Mouse (Mus musculus): ENCODE results near the gene Diexf. TPM values are rescaled to one million over a fixed set of nuclear protein-coding genes. Genes with fewer than 3 reads are reported as not detected.

Diexf gene
- polyA plus RNA-seq, 1 experiment from 2014 or later, result 12.6 TPM

DNA sequence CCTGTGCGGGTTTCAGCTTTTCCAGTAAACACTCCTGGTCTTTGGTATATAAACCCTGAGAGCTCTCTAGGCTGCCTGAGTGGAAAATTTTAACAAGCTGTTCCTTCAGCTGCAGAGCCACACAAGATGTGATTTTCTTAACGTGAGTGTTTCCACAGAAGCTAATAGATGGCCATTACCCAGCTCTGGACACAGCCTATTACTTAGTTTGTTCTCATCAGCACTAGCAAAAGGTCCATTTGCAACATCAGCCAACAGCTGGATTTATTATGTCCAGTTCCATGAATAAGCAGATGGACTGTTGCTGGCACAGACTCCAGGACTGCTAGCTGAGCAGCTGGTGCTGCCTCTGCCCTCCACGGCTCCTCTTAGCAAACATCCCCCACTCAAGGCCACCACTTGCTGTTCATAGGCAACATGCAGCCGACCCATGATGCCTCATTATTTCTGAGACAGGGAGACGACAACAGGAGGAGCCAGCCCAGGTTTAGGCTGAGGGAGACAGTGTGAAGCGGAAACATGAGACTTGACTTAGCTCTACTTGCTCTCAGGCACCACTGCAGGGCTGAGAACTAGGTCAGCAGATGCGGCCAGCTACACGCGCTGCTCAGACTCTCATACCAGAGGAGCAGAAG, 43.1 kb downstream of the Diexf start:
- no peaks in the 10 kb centered on the region for H3K27me3 ChIP-seq (ENCODE audit: control insufficient read depth, insufficient read depth, low read length)
- H3K9ac ChIP-seq (replicated peaks; ENCODE audit: low read depth, low read length), result no peak overlapping the region
- no peak overlapping the region for H3K4me2 ChIP-seq (ENCODE audit: low read depth, low read length)
- no peak overlapping the region for H3K4me3 ChIP-seq (ENCODE audit: low read depth, low read length)
- no peak for ATAC-seq (ENCODE audit: low read depth)
- no peaks in the 10 kb centered on the region for H3K36me3 ChIP-seq (ENCODE audit: control insufficient read depth, insufficient read depth, low read length)
- no peaks in the 10 kb centered on the region for H3K9me3 ChIP-seq (ENCODE audit: control insufficient read depth, low read length)
- 64% methylated on average over 9 of the region's 9 CpGs for WGBS
- H3K27ac ChIP-seq (ENCODE audit: low read depth, low read length), result no peak overlapping the region
- H3K4me1 ChIP-seq (ENCODE audit: control insufficient read depth, insufficient read depth, low read length), result peaks cover 12% of the 10 kb centered on the region

DNA sequence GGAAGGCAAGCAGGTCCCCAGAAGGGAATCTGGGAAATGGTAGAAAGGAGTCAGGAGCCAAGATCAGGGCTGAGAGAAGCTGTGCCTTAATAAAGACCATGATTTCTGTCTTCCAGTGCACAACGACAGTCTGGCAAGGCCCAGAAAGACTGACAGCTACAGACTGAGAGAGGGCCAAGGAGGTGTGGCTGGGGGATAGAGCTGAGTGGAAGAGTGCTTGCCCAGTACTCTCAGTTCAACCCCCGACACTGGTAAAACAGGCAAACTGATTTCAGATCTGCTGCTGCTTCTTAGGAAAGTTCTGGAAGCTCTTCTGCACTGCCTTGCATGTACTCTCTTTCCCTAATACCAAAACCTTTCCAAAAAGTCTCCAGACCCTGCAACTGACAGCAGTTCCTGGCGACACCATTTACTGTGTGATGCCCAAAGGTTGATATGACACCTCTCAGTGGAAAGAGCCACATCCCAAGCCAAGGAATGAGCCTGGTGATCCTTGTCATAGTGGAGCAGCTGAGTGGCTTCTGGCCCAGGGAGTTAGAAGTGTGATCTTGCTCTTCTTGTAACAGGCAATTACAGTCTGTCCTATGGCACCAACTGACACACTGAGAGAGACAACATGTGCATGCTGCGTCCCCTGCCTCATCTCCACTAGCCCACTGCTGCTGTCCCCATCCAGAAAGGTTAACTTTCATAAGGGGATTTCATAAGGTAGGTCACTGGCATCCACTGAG, 43.8 kb downstream of the Diexf start:
- Histone ChIP-seq H3K27me3 (ENCODE audit: control insufficient read depth, insufficient read depth, low read length) (no peaks in the 10 kb centered on the region), H3K9ac (replicated peaks; ENCODE audit: low read depth, low read length) (no peak overlapping the region), H3K27ac (ENCODE audit: low read depth, low read length) (no peak overlapping the region), H3K4me3 (ENCODE audit: low read depth, low read length) (no peak overlapping the region), H3K36me3 (ENCODE audit: control insufficient read depth, insufficient read depth, low read length) (no peaks in the 10 kb centered on the region), H3K4me2 (ENCODE audit: low read depth, low read length) (no peak overlapping the region), H3K9me3 (ENCODE audit: control insufficient read depth, low read length) (no peaks in the 10 kb centered on the region), H3K4me1 (ENCODE audit: control insufficient read depth, insufficient read depth, low read length) (peaks cover 12% of the 10 kb centered on the region)
- no peak for ATAC-seq (ENCODE audit: low read depth)
- 81% methylated on average over 4 of the region's 4 CpGs for WGBS

DNA sequence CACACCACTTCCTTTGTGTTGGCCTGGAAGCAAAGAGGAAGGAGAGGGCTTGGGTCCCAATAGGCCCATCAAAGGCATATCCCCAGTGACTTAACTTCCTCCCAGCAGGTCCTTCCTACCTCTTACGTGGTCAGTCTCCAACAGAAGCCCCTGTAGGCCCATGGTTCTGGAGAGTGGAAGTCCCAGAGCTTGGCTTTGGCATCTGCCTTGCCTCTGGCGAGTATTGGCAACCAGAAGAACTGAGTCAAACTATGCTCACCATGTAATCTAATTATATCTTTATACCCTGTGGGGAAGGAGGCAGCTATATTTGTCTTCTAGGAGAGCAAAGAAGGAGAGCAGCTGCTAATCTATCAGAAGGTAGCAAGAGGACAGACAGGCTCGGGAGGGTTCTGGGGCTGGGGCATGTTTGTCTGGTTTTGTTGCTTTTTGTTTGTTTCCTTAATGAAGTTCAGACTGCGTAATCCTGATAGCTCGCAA, 44.5 kb downstream of the Diexf start:
- no peak for ATAC-seq (ENCODE audit: low read depth)
- Histone ChIP-seq H3K9ac (replicated peaks; ENCODE audit: low read depth, low read length) (no peak overlapping the region), H3K4me1 (ENCODE audit: control insufficient read depth, insufficient read depth, low read length) (peaks cover 12% of the 10 kb centered on the region), H3K36me3 (ENCODE audit: control insufficient read depth, insufficient read depth, low read length) (no peaks in the 10 kb centered on the region), H3K4me3 (ENCODE audit: low read depth, low read length) (no peak overlapping the region), H3K4me2 (ENCODE audit: low read depth, low read length) (no peak overlapping the region), H3K9me3 (ENCODE audit: control insufficient read depth, low read length) (no peaks in the 10 kb centered on the region), H3K27me3 (ENCODE audit: control insufficient read depth, insufficient read depth, low read length) (no peaks in the 10 kb centered on the region), H3K27ac (ENCODE audit: low read depth, low read length) (no peak overlapping the region)
- WGBS, result 76% methylated on average over 5 of the region's 5 CpGs

DNA sequence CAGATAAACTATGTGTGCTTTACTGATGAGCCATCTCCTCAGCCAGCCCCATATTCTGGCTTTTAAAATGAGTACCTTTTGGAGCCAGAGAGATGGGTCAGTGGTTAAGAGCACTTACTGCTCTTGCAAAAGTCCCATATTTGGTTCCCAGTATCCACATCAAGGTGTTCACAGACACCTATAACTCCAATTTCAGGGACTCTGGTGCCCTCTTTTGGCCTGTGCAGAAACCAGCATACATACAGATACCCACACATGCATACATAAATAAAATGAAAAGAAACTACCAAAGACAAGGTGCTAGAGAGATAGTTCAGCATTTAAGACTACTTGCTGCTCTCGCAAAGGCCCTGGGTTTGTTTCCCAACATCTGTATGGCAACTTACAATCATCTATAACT, 46.1 kb downstream of the Diexf start:
- H3K9ac ChIP-seq (replicated peaks; ENCODE audit: low read depth, low read length), result no peak overlapping the region
- ATAC-seq (ENCODE audit: low read depth), result no peak
- H3K4me3 ChIP-seq (ENCODE audit: low read depth, low read length), result no peak overlapping the region
- no peaks in the 10 kb centered on the region for H3K36me3 ChIP-seq (ENCODE audit: control insufficient read depth, insufficient read depth, low read length)
- H3K27ac ChIP-seq (ENCODE audit: low read depth, low read length), result peak overlapping the region; percentile 28; the same call in 1 of the 2 replicates
- H3K27me3 ChIP-seq (ENCODE audit: control insufficient read depth, insufficient read depth, low read length), result no peaks in the 10 kb centered on the region
- 100% methylated on average over 1 of the region's 1 CpGs for WGBS
- H3K4me1 ChIP-seq (ENCODE audit: control insufficient read depth, insufficient read depth, low read length), result peaks cover 12% of the 10 kb centered on the region
- H3K4me2 ChIP-seq (ENCODE audit: low read depth, low read length), result no peak overlapping the region
- H3K9me3 ChIP-seq (ENCODE audit: control insufficient read depth, low read length), result no peaks in the 10 kb centered on the region

DNA sequence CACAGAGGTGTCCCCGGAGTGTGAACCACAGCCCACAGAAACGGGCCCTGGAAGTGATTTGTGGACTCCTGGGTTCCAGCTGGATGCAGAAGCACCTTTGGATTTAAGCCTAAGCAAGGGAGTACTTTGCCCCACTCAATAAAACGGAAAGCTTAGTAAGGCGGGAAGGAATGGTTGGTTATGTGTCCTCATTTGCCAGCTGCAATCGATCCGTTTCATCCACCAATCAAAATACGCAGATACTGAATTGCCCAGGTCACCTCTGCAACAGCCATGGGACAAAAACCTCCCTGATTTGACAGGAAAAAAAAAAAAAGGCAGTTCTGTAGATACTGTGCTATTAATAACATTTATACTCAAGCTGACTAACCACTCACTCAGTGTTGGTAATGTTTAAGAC, 47.0 kb downstream of the Diexf start:
- peaks cover 12% of the 10 kb centered on the region for H3K4me1 ChIP-seq (ENCODE audit: control insufficient read depth, insufficient read depth, low read length)
- H3K27ac ChIP-seq (ENCODE audit: low read depth, low read length), result peak overlapping the region; percentile 64
- WGBS, result 66% methylated on average over 7 of the region's 7 CpGs
- no peak overlapping the region for H3K4me2 ChIP-seq (ENCODE audit: low read depth, low read length)
- H3K9me3 ChIP-seq (ENCODE audit: control insufficient read depth, low read length), result no peaks in the 10 kb centered on the region
- no peak for ATAC-seq (ENCODE audit: low read depth)
- no peak overlapping the region for H3K4me3 ChIP-seq (ENCODE audit: low read depth, low read length)
- no peaks in the 10 kb centered on the region for H3K36me3 ChIP-seq (ENCODE audit: control insufficient read depth, insufficient read depth, low read length)
- no peaks in the 10 kb centered on the region for H3K27me3 ChIP-seq (ENCODE audit: control insufficient read depth, insufficient read depth, low read length)
- H3K9ac ChIP-seq (replicated peaks; ENCODE audit: low read depth, low read length), result no peak overlapping the region

DNA sequence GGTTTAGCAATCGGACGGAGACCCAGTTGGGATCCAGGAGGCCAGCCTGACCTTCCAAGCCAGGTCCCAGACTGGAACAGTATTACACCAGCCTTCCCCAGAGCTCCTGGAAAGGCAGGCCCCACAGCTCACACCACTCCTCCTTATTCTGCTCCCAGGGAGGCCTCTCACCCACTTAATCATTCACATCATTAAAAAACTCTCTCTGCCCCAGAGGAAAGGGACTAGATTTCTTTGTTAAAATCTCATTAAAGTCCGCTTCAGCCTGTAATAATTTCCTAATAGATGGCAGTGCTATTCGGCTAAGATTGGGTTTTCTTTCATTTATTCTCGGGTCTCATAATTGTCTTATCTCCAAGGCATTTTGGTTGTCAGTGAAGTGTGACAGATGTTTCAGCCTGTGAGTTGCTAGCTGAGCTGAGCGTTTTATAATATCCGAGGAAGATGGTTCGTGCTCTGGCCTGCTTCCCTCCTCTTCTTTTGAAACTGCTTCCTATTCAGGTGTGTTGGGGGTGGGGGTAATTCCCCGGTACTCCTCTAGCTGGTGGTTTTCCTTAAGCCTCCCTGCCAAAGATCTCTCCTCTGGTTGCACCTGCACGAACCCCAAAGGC, 47.7 kb downstream of the Diexf start:
- Histone ChIP-seq H3K4me2 (ENCODE audit: low read depth, low read length) (no peak overlapping the region), H3K4me3 (ENCODE audit: low read depth, low read length) (no peak overlapping the region), H3K9me3 (ENCODE audit: control insufficient read depth, low read length) (no peaks in the 10 kb centered on the region), H3K9ac (replicated peaks; ENCODE audit: low read depth, low read length) (no peak overlapping the region), H3K4me1 (ENCODE audit: control insufficient read depth, insufficient read depth, low read length) (peaks cover 12% of the 10 kb centered on the region), H3K27ac (ENCODE audit: low read depth, low read length) (peak overlapping the region; percentile 80), H3K27me3 (ENCODE audit: control insufficient read depth, insufficient read depth, low read length) (no peaks in the 10 kb centered on the region), H3K36me3 (ENCODE audit: control insufficient read depth, insufficient read depth, low read length) (no peaks in the 10 kb centered on the region)
- peak; percentile 66 for ATAC-seq (ENCODE audit: low read depth)
- 34% methylated on average over 10 of the region's 10 CpGs for WGBS

DNA sequence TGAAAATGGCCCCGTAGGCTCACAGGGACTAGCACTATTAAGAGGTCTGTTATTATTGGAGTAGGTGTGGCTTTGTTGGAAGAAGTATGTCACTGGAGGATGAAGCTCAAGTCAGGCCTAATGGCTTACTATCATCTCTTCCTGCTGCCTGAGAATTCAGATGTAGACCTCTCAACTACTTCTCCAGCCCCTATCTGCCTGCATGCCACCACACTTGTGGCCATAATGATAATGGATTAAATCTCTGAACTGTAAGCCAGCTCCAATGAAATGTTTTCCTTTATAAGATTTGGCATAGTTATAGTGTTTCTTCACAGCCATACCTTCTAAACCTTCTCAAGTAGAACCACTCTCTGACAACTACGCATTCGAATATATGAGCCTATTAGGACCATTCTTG, 67.5 kb downstream of the Diexf start:
- no peak overlapping the region for H3K9ac ChIP-seq (replicated peaks; ENCODE audit: low read depth, low read length)
- H3K4me3 ChIP-seq (ENCODE audit: low read depth, low read length), result no peak overlapping the region
- no peak overlapping the region for H3K27ac ChIP-seq (ENCODE audit: low read depth, low read length)
- no peaks in the 10 kb centered on the region for H3K36me3 ChIP-seq (ENCODE audit: control insufficient read depth, insufficient read depth, low read length)
- no peaks in the 10 kb centered on the region for H3K9me3 ChIP-seq (ENCODE audit: control insufficient read depth, low read length)
- no peaks in the 10 kb centered on the region for H3K4me1 ChIP-seq (ENCODE audit: control insufficient read depth, insufficient read depth, low read length)
- 91% methylated on average over 3 of the region's 3 CpGs for WGBS
- no peaks in the 10 kb centered on the region for H3K27me3 ChIP-seq (ENCODE audit: control insufficient read depth, insufficient read depth, low read length)
- no peak for ATAC-seq (ENCODE audit: low read depth)
- no peak overlapping the region for H3K4me2 ChIP-seq (ENCODE audit: low read depth, low read length)

DNA sequence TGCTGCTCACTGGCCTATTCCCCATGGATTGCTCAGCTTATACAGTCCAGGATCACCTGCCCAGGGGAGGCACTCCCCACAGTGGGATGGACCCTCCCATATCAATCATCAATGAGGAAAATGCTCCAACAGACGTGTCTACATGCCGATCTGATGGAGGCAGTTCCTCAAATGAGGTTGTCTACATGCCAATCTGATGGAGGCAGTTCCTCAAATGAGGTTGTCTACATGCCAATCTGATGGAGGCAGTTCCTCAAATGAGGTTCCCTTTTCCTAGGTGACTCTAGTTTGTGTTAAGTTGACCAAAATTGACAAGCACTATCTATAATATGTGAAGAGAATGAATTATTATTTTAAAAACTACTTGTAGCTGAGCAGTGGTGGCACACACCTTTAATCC, 69.9 kb downstream of the Diexf start:
- 90% methylated on average over 2 of the region's 2 CpGs for WGBS
- H3K4me2 ChIP-seq (ENCODE audit: low read depth, low read length), result no peak overlapping the region
- no peak overlapping the region for H3K9ac ChIP-seq (replicated peaks; ENCODE audit: low read depth, low read length)
- no peak overlapping the region for H3K4me3 ChIP-seq (ENCODE audit: low read depth, low read length)
- no peaks in the 10 kb centered on the region for H3K4me1 ChIP-seq (ENCODE audit: control insufficient read depth, insufficient read depth, low read length)
- no peaks in the 10 kb centered on the region for H3K36me3 ChIP-seq (ENCODE audit: control insufficient read depth, insufficient read depth, low read length)
- no peaks in the 10 kb centered on the region for H3K9me3 ChIP-seq (ENCODE audit: control insufficient read depth, low read length)
- H3K27me3 ChIP-seq (ENCODE audit: control insufficient read depth, insufficient read depth, low read length), result no peaks in the 10 kb centered on the region
- no peak for ATAC-seq (ENCODE audit: low read depth)
- H3K27ac ChIP-seq (ENCODE audit: low read depth, low read length), result no peak overlapping the region

DNA sequence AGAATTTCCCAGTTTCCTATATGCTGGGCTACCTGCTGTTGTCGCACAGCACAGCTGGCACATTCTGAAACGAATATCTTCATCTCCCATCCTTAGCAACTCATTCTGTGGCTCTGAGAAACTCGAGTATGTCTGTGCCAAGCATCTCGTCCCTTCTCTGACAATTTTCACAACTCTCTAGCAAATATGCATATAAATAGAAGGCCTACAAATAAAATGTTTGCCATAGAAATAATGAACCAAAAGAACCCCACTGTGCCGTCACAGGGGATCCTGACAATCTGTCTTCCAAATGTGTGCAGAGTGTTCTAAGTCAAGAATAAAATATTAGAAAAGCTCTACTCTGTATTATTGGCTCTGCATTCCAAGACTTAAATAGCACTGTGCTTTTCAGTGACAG, 70.5 kb downstream of the Diexf start:
- Histone ChIP-seq H3K36me3 (ENCODE audit: control insufficient read depth, insufficient read depth, low read length) (no peaks in the 10 kb centered on the region), H3K4me2 (ENCODE audit: low read depth, low read length) (no peak overlapping the region), H3K27ac (ENCODE audit: low read depth, low read length) (no peak overlapping the region), H3K9ac (replicated peaks; ENCODE audit: low read depth, low read length) (no peak overlapping the region), H3K4me1 (ENCODE audit: control insufficient read depth, insufficient read depth, low read length) (no peaks in the 10 kb centered on the region), H3K27me3 (ENCODE audit: control insufficient read depth, insufficient read depth, low read length) (no peaks in the 10 kb centered on the region), H3K9me3 (ENCODE audit: control insufficient read depth, low read length) (no peaks in the 10 kb centered on the region), H3K4me3 (ENCODE audit: low read depth, low read length) (no peak overlapping the region)
- ATAC-seq (ENCODE audit: low read depth), result no peak
- 71% methylated on average over 5 of the region's 5 CpGs for WGBS
